Mouse (Mus musculus) adrenal gland, adult 18-20 months (tissue): ENCODE results near the gene Atg7. TPM values are rescaled to one million over a fixed set of nuclear protein-coding genes. Genes with fewer than 3 reads are reported as not detected.

Experiments used
- DNase-seq, 2 experiments: peaks; one replicate each; pipeline ENCODE4 v3.0.0; 2021 to 2022; ENCODE audit warnings: low spot score in 2 of 2
- total RNA-seq, 2 experiments: library from RNA; stranded (reverse); gene quantifications; 1 replicate in 1 of 2; 2 replicates in 1 of 2; pipeline ENCODE4 v1.2.3; 2021

Gene Atg7
- total RNA-seq, 2 experiments from 2014 or later, result 24.9 to 27.6 TPM

DNA sequence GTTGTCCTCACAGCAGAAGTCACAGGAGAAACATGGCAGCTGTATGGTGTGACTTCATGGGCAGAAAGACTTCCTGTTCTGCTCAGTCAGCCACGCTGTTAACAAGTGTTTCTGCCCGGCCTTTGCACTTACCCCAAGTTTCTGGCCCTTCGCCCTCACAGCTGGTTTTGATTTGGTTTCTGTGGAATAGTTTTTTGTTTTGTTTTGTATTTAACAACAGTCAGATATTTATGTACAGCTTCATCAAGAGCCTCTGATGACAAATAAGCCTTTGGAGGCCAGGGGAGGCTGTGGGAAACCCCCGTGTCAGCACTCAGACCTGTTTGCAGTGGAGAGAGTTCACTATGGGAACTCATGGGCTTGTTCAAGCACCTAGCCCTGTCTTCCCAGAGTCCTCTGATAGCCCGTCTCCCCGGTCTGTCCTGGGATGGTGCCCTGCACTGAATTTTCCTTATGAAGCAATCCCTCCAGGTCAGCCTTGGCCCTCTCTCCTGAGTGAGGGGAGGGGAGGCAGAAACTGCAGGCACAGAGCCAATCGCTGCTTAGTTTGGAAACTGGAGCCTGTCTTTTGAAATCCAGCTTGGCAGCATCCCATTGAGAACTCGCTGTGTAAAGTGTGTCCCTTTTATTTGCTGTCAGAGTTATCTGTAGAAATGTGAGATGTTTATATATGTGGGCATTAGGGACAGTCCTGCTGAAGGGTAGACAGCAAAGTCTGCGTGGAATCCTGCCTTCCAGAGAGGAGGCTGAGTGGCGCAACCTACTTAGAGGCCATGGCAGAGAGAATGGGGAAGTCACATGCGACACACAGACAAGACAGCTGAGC lies 138.7 kb downstream of the Atg7 start:
- DNase-seq, result peak; percentile 50 to 57

DNA sequence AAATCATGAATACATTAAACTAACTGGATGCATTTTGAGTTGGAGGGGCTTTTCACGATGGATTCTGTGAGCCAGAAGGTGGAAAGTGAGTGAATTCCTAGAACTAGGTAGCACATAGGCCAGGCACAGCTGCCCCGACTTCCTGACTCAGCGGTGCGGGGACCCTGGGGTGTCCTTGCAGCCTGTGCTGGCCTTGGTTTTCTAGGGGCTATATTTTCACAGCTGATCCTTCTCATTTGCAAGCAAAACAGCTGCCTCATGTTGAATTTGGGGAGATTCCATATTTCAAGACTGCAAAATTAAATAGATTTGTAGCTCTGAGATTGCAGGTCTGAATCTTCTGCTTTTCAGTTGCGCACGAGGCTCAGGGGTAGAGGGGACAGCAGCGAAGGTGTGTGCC lies 139.6 kb downstream of the Atg7 start:
- DNase-seq, result no peak

- no peak for DNase-seq
These were observed 143.6 kb downstream of the Atg7 start for GRCm38 (mm10) chr6:114786461-114786860.

GRCm38 (mm10) chr6:114787606-114788005 lies 144.7 kb downstream of the Atg7 start:
- no peak for DNase-seq

- no peak for DNase-seq
These were observed 145.8 kb downstream of the Atg7 start for GRCm38 (mm10) chr6:114788663-114789062.

GRCm38 (mm10) chr6:114790084-114790483 lies 147.2 kb downstream of the Atg7 start:
- no peak for DNase-seq

GRCm38 (mm10) chr6:114790902-114791301 lies 148.0 kb downstream of the Atg7 start:
- no peak for DNase-seq

GRCm38 (mm10) chr6:114791846-114792245 lies 148.9 kb downstream of the Atg7 start:
- DNase-seq, result no peak

GRCm38 (mm10) chr6:114794706-114795105 lies 151.8 kb downstream of the Atg7 start:
- no peak for DNase-seq

- no peak for DNase-seq
These were observed 152.9 kb downstream of the Atg7 start for GRCm38 (mm10) chr6:114795706-114796325.

- DNase-seq, result no peak
These were observed 155.0 kb downstream of the Atg7 start for GRCm38 (mm10) chr6:114797901-114798300.

DNA sequence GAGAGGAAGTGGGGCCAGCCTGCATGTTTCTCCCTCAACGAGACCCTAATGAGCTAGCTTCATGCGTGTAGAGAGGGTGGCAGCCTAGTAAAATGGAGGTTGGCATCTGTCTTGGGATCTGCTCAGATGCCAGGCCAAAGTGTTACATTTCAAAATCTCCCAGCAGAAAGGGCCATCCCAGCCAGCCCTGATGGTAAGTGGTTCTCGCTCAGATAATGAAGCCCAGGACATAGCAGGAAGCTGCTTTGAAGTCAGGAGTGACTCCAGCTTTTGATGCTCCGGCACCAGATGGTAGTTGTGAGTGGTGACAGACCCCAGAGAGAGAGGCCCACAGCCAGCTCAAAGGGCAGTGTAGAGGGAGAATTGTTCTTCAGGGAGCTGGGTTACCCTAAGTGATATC lies 155.8 kb downstream of the Atg7 start:
- DNase-seq, result no peak

DNA sequence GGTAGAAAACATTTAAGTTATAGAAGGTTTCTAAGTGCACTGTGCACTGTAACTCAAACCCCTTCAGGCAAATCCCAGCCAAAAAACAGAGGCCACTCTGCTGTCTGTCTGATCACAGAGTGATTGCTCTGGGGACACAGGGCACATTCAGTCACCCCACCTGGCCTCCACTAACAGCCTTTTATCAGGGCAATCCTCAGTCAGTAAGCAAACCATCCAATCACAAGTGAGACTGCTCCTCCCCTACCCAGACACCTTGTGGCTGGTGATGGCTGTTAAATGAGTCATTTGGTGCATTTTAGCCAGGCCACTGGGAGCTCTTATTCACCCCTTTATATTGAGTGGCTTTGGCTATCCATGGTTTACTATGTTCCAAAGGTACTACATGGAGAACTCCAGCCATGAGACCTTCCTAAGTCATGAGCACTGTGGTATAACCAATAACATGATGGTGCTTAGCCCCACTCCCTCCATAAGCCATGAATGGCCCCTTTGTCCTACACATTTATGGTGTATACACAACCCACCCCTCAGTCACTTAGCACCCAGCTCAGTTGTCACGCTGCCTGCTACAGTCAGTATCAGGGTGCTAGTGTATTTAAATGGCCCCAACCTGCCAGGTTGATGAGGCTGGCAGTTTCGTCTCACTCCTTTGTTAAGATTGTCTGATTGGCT lies 157.5 kb downstream of the Atg7 start:
- no peak for DNase-seq

DNA sequence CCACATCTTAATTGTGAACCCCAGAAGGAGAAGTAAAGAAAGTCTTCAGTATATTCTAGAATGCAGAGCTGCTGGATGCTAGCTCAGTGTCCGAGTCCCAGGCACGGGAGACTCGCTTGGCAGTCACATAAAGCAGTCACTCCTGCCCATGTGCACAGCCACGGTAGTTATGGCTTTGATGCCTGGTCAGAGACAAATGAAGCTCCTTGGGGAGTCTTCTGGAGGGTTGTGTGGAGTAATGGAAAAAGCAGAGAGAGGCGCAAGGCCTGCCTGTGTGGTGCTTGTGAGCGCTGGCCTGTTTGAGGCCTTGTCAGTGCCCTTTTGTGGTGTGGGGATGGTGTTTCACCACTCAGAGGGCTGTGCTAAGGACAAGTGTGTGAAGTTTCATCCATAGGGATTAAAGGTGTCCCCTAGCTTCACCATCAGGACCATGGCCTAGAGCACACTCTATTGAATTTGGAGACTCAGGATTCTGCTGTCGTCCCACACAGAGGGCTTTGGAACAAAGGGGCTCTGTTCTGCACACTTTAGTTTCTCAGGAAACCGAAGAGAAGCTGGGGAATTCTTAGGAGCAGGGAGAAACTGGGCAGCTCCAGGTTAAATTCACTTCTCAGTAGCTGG lies 161.1 kb downstream of the Atg7 start:
- DNase-seq, result no peak

DNA sequence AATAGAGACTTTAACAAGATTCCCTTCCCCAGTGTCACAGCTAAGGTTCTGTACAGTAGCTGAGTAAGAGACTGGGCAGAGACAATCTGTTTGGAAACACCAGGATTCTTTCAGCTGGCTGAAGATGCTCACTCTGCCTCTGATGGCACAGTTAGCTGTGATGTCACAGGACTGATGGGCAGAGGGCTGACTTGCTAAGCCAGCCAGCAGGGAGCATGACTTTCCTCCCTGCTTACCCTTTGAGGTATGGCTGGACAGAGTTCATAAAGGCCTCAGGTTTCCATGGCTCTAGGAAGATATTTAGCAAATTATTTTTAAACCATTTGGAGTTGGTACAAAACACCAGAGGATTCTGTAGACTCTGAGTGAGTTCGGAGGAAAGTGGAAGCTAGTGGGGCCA lies 162.0 kb downstream of the Atg7 start:
- no peak for DNase-seq

DNA sequence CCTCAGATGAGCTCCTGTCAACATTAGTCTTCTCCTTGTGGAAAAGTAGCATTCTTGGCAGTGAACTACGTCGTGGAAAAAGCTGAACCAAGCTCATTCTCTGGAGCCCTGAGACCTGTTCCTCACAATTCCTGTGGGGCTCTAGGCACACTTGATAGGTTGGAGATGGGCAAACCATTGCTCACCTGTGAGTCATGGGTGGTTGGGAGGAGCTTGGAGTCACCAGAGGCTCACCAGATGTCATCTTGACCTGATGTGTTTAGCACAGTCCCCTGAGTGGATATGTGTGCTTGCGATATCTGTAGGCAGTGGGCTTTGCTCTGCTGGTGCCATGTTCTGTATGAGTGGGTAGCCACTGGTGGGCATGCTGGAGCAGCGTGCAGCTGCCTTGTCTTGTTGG lies 163.0 kb downstream of the Atg7 start:
- no peak for DNase-seq

GRCm38 (mm10) chr6:114807474-114807873 lies 164.6 kb downstream of the Atg7 start:
- no peak for DNase-seq

DNA sequence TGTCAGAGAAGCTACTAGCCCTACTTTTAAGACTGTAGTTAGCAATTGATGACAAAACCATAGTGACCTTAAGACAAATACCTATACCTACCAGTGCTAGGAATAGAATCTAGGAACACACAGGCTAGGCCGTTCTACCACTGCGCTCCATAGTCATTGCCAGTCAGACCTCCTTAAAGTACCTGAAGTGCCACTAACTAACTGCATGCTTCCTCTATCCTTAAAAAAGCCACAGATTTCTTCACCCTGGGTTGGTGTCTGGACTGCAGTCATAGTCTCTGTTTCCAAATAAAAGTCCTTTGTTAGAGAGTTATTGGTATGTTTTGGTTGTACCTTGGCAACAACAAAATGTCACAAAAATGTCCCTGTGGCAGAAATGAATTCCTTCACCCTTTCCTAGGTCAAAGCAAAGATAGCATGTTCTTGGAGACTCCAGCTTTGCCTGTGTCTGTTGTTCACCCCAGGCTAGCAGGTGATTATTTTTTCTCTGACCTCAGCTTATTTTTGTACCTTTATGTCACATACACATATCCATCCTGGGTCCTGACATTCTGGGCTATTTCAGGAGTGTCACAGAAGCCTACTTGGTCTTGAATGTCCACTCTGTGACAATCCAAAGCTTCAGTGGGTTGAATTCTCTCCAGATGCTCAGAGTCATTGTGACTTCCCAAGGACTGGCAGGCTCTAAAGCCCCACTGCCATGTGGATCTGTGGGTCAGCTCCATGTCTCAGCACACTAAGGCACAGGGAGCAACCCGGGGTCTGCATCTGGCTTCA lies 165.9 kb downstream of the Atg7 start:
- DNase-seq, result no peak

DNA sequence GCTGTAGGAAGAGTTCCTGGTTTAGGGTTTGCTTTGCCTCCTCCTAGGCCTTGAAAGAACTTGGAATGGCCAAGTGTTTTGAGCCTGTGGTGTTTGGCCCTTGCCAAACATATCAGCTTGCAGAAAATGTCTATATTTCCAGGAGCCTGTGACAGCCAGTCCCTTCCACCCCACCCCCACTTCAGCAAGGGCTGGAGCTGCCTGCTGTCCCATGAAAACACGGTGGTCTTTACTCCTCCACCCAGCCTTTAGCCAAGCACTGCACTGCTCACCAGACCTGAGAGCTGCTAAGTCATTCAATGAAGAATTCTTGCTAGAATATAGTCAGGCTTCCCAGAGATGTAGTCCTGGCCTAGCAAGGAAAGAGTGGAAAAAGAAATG lies 166.5 kb downstream of the Atg7 start:
- DNase-seq, result no peak

GRCm38 (mm10) chr6:114812322-114812721 lies 169.4 kb downstream of the Atg7 start:
- DNase-seq, result peak in 1 of 2 experiments; percentile 19

- peak in 1 of 2 experiments; percentile 19 for DNase-seq
These were observed 169.9 kb downstream of the Atg7 start for GRCm38 (mm10) chr6:114812779-114813178.
